Mouse (Mus musculus) heart, embryonic 14.5 days (tissue): Measurements from ENCODE around the gene Dusp14. TPM values are rescaled to one million over a fixed set of nuclear protein-coding genes. Genes with fewer than 3 reads are reported as not detected.

Experiments
- ATAC-seq: fragments of 200-750 bp; cut with Nextera tagmentation; 2 replicates; pipeline ENCODE4 v1.8.0; 2017; ENCODE audit warnings: low read depth, moderate TSS enrichment; ENCODE audit not compliant: insufficient number of reproducible peaks, insufficient read depth, low FRiP score
- H3K27ac ChIP-seq, 2 experiments: fragments of 200-500 bp in 1 of 2; fragments of 300-500 bp in 1 of 2; sonication (generic) in 1 of 2; replicated peaks in 1 of 2; 2 replicates each; pipeline ENCODE4 v1.5.1; 2012 to 2014; ENCODE audit warnings: low read depth in 2 of 2, low read length in 2 of 2, control low read depth in 1 of 2, mild to moderate bottlenecking in 1 of 2, mixed read lengths in 1 of 2; ENCODE audit not compliant: control insufficient read depth in 1 of 2, insufficient read depth in 1 of 2
- H3K27me3 ChIP-seq: fragments of 300-500 bp; sonication (generic); 2 replicates; pipeline ENCODE4 v1.6.1; 2014; ENCODE audit warnings: mild to moderate bottlenecking, low read length, control low read depth; ENCODE audit not compliant: control insufficient read depth, insufficient read depth
- H3K36me3 ChIP-seq: fragments of 300-500 bp; sonication (generic); 2 replicates; pipeline ENCODE4 v1.6.1; 2014; ENCODE audit warnings: mild to moderate bottlenecking, control low read depth, low read length, mixed read lengths; ENCODE audit not compliant: control insufficient read depth, insufficient read depth
- H3K4me1 ChIP-seq, 2 experiments: fragments of 200-500 bp in 1 of 2; fragments of 300-500 bp in 1 of 2; sonication (generic) in 1 of 2; 2 replicates each; pipeline ENCODE4 v1.6.1; 2012 to 2014; ENCODE audit warnings: low read length in 2 of 2, control low read depth in 1 of 2, mixed read lengths in 1 of 2; ENCODE audit not compliant: control insufficient read depth in 2 of 2, insufficient read depth in 2 of 2
- H3K4me2 ChIP-seq: fragments of 300-500 bp; sonication (generic); 2 replicates; pipeline ENCODE4 v1.6.1; 2014; ENCODE audit warnings: mild to moderate bottlenecking, low read length
- H3K4me3 ChIP-seq, 2 experiments: fragments of 200-500 bp in 1 of 2; fragments of 300-500 bp in 1 of 2; sonication (generic) in 1 of 2; 2 replicates each; pipeline ENCODE4 v1.5.1; 2012 to 2014; ENCODE audit warnings: low read length in 2 of 2, mild to moderate bottlenecking in 2 of 2, control low read depth in 1 of 2, low read depth in 1 of 2, moderate library complexity in 1 of 2; ENCODE audit not compliant: control insufficient read depth in 1 of 2, insufficient read depth in 1 of 2
- H3K9ac ChIP-seq: fragments of 300-500 bp; sonication (generic); 2 replicates; pipeline ENCODE4 v1.6.1; 2014; ENCODE audit warnings: mild to moderate bottlenecking, low read length
- H3K9me3 ChIP-seq: fragments of 300-500 bp; sonication (generic); 2 replicates; pipeline ENCODE4 v1.6.1; 2016; ENCODE audit warnings: low read length, control low read depth; ENCODE audit not compliant: control insufficient read depth
- WGBS: fragments of 180-500 bp; shearing (Covaris S2); extraction: QIAGEN DNeasy Blood & Tissue Kit; methylation state at CpG from one replicate; pipeline ENCODE4 v1.1.7; 2014; 5-methylcytosine and 5-hydroxymethylcytosine counted together
- polyA plus RNA-seq: library from polyadenylated mRNA; unstranded; fragments of >200 nt; fragmentation: Nextera tagmentation; extraction: Ambion mirVana; gene quantifications from 2 replicates; pipeline ENCODE4 v1.2.1, GENCODE M21; 2014

Dusp14 gene
- polyA plus RNA-seq, 1 experiment from 2014 or later, result 5.0 TPM

DNA sequence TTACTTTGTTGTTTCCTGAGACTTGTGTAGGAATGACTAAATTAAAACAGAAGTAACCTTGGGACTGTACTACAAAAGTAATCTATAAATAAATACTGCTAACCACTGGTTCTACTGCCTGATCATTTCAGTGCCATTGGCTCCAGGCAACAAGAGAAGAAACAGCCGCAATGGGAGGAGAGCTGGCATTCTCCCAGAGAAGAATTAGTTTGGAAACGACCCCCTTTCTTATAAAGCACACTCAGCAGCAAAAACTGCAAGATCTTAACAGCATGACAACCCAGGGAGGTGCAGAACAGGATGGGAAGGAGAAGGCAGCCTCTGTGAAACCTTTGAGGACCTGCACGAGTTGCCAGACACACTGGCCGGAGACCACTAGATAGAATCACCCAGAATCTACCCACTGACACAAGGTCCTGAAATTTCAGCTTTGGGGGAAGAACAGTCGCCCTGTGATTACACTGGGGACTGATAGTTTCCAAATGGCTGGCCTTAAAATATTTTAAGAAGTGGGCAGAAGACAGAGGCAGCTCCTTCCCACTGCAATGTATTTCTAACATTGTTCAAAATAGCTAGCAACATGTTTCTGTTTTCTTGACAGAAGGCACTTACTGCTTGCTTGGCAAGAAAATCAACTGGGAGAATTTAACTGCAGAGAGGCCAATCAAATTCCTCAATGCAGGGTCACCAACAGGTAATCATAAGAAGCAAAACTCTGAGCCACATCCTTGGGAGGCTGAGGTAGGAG is 28.4 kb upstream of the Dusp14 start:
- H3K4me3 ChIP-seq, result no peak overlapping the region
- peaks cover 7 to 12% of the 10 kb centered on the region in 2 experiments for H3K4me1 ChIP-seq
- no peak for ATAC-seq
- no peaks in the 10 kb centered on the region for H3K27me3 ChIP-seq
- no peaks in the 10 kb centered on the region for H3K9me3 ChIP-seq
- no peak overlapping the region for H3K4me2 ChIP-seq
- peaks cover 53% of the 10 kb centered on the region for H3K36me3 ChIP-seq
- WGBS, result 67% methylated on average over 5 of the region's 5 CpGs
- H3K27ac ChIP-seq, result no peak overlapping the region
- H3K9ac ChIP-seq, result no peak overlapping the region

GRCm38 (mm10) chr11:84095084-84095483 is 26.0 kb upstream of the Dusp14 start:
- H3K4me1 ChIP-seq, result peaks cover 3 to 4% of the 10 kb centered on the region in 2 experiments
- no peaks in the 10 kb centered on the region for H3K9me3 ChIP-seq
- H3K4me2 ChIP-seq, result no peak overlapping the region
- H3K27me3 ChIP-seq, result no peaks in the 10 kb centered on the region
- no peak overlapping the region for H3K27ac ChIP-seq
- no peak overlapping the region for H3K4me3 ChIP-seq
- WGBS, result 77% methylated on average over 4 of the region's 4 CpGs
- peaks cover 60% of the 10 kb centered on the region for H3K36me3 ChIP-seq
- H3K9ac ChIP-seq, result no peak overlapping the region
- no peak for ATAC-seq

GRCm38 (mm10) chr11:84090572-84090971 is 21.5 kb upstream of the Dusp14 start:
- H3K36me3 ChIP-seq, result peaks cover 71% of the 10 kb centered on the region

GRCm38 (mm10) chr11:84081901-84082300 is 12.8 kb upstream of the Dusp14 start:
- H3K36me3 ChIP-seq, result peaks cover 34% of the 10 kb centered on the region
- no peak overlapping the region for H3K4me2 ChIP-seq
- H3K4me1 ChIP-seq, result peaks cover 10 to 17% of the 10 kb centered on the region in 2 experiments
- WGBS, result 92% methylated on average over 5 of the region's 5 CpGs
- no peak overlapping the region for H3K4me3 ChIP-seq
- ATAC-seq, result no peak
- H3K27me3 ChIP-seq, result no peaks in the 10 kb centered on the region
- no peaks in the 10 kb centered on the region for H3K9me3 ChIP-seq
- H3K27ac ChIP-seq, result no peak overlapping the region
- H3K9ac ChIP-seq, result no peak overlapping the region

More at GRCm38 (mm10) chr11:84090572-84090971, 21.5 kb upstream of the Dusp14 start:
- no peak for ATAC-seq
- 94% methylated on average over 8 of the region's 8 CpGs for WGBS
- H3K4me3 ChIP-seq, result no peak overlapping the region
- no peak overlapping the region for H3K4me2 ChIP-seq
- no peak overlapping the region for H3K9ac ChIP-seq
- no peaks in the 10 kb centered on the region for H3K9me3 ChIP-seq
- no peaks in the 10 kb centered on the region for H3K4me1 ChIP-seq
- H3K27ac ChIP-seq, result no peak overlapping the region
- H3K27me3 ChIP-seq, result no peaks in the 10 kb centered on the region

GRCm38 (mm10) chr11:84080327-84080726 is 11.3 kb upstream of the Dusp14 start:
- Histone ChIP-seq H3K9ac (no peak overlapping the region), H3K4me3 (no peak overlapping the region), H3K27me3 (no peaks in the 10 kb centered on the region), H3K4me2 (no peak overlapping the region), H3K27ac (peak overlapping the region; percentile 26 to 57; a peak in 3 of 4 replicates), H3K4me1 (peaks cover 10 to 17% of the 10 kb centered on the region in 2 experiments), H3K9me3 (no peaks in the 10 kb centered on the region), H3K36me3 (peaks cover 23% of the 10 kb centered on the region; the same call in 1 of the 2 replicates)
- ATAC-seq, result no peak
- 63% methylated on average over 3 of the region's 3 CpGs for WGBS

GRCm38 (mm10) chr11:84079887-84080286 is 10.8 kb upstream of the Dusp14 start:
- 34% methylated on average over 4 of the region's 4 CpGs for WGBS
- H3K4me3 ChIP-seq, result no peak overlapping the region
- H3K27me3 ChIP-seq, result no peaks in the 10 kb centered on the region
- peak; percentile 61; the same call in 1 of the 2 replicates for ATAC-seq
- no peak overlapping the region for H3K9ac ChIP-seq
- peaks cover 10 to 17% of the 10 kb centered on the region in 2 experiments for H3K4me1 ChIP-seq
- H3K4me2 ChIP-seq, result 0 out of 2 replicates have a peak overlapping the region, but pooled peaks have one; percentile 8
- H3K36me3 ChIP-seq, result peaks cover 23% of the 10 kb centered on the region; the same call in 1 of the 2 replicates
- H3K27ac ChIP-seq, result peak overlapping the region; percentile 26 to 57; a peak in 3 of 4 replicates
- no peaks in the 10 kb centered on the region for H3K9me3 ChIP-seq

DNA sequence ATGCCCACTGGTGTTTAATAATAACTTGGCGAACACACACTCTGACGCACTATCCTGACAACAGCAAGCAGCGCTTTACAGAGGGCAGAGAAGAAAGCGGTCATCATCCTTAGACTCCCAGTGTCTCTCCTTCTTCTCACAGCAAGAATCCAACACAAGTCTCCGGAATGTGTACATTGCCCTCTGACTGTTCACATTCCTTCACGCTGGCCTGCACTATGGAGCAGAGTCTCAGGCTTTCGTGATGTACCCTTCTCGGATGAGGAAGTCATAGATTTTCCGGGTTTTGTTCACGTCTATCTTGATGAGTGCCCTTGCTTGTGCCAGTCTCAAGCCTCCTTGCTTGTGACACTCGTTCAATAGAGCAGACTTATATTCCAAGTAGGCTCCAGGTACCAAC is 10.3 kb upstream of the Dusp14 start:
- peak overlapping the region; percentile 23 to 57; a peak in 2 of 4 replicates for H3K27ac ChIP-seq
- peaks cover 20% of the 10 kb centered on the region; the same call in 1 of the 2 replicates for H3K36me3 ChIP-seq
- no peak overlapping the region for H3K4me3 ChIP-seq
- H3K9me3 ChIP-seq, result no peaks in the 10 kb centered on the region
- 0 out of 2 replicates have a peak overlapping the region, but pooled peaks have one; percentile 8 for H3K4me2 ChIP-seq
- ATAC-seq, result no peak
- no peak overlapping the region for H3K9ac ChIP-seq
- 91% methylated on average over 11 of the region's 11 CpGs for WGBS
- no peaks in the 10 kb centered on the region for H3K27me3 ChIP-seq
- H3K4me1 ChIP-seq, result peaks cover 10 to 17% of the 10 kb centered on the region in 2 experiments
